Mouse (Mus musculus): ENCODE data around the gene AC141477.1.

- TF ChIP-seq CTCF (IDR thresholded peaks at IDR 0.05; ENCODE audit: insufficient read depth, low read depth, low read length) (no peak), POLR2A (IDR thresholded peaks at IDR 0.05; ENCODE audit: insufficient read depth, low read depth, low read length) (no peak)
Measured at GRCm38 (mm10) chr10:76425674-76426073, 14.6 kb downstream of the AC141477.1 start.
